Mouse (Mus musculus): ENCODE data around the gene Epb41l4b. TPM values are rescaled to one million over a fixed set of nuclear protein-coding genes. Genes with fewer than 3 reads are reported as not detected.
A peak's percentile ranks its signal among the peaks of the same experiment; 100 is the strongest.

Epb41l4b gene
- total and polyA plus RNA-seq, 2 experiments from 2014 or later, result 4.2 to 14.7 TPM

- no peak for TF ChIP-seq CTCF (IDR thresholded peaks at IDR 0.05; ENCODE audit: low read depth)
Measured at GRCm38 (mm10) chr4:57011454-57012046, 131.7 kb downstream of the Epb41l4b start.

GRCm38 (mm10) chr4:57010919-57011318, 132.3 kb downstream of the Epb41l4b start:
- Histone ChIP-seq H3K36me3 (ENCODE audit: insufficient read depth, low read length) (no peaks in the 10 kb centered on the region), H3K4me1 (ENCODE audit: insufficient read depth, low read length) (no peaks in the 10 kb centered on the region), H3K27ac (no peak overlapping the region), H3K4me2 (ENCODE audit: low read depth, low read length) (no peak overlapping the region), H3K9me3 (ENCODE audit: low read length) (no peaks in the 10 kb centered on the region), H3K4me3 (ENCODE audit: low read length) (no peak overlapping the region), H3K9ac (replicated peaks; ENCODE audit: low read length) (no peak overlapping the region), H3K27me3 (ENCODE audit: insufficient read depth, low read length) (no peaks in the 10 kb centered on the region)
- TF ChIP-seq CTCF (IDR thresholded peaks at IDR 0.05; ENCODE audit: low read depth), result no peak
- 20% methylated on average over 6 of the region's 6 CpGs for WGBS
- DNase-seq (ENCODE audit: low spot score) (no peak), ATAC-seq (no peak)

More at GRCm38 (mm10) chr4:57011454-57012046, 131.7 kb downstream of the Epb41l4b start:
- 70% methylated on average over 8 of the region's 8 CpGs for WGBS
- Histone ChIP-seq H3K27me3 (ENCODE audit: insufficient read depth, low read length) (no peaks in the 10 kb centered on the region), H3K36me3 (ENCODE audit: insufficient read depth, low read length) (no peaks in the 10 kb centered on the region), H3K9ac (replicated peaks; ENCODE audit: low read length) (no peak overlapping the region), H3K4me3 (ENCODE audit: low read length) (no peak overlapping the region), H3K4me2 (ENCODE audit: low read depth, low read length) (no peak overlapping the region), H3K4me1 (ENCODE audit: insufficient read depth, low read length) (no peaks in the 10 kb centered on the region), H3K27ac (no peak overlapping the region), H3K9me3 (ENCODE audit: low read length) (no peaks in the 10 kb centered on the region)
- no peak for DNase-seq (ENCODE audit: low spot score)
- no peak for ATAC-seq

GRCm38 (mm10) chr4:57010425-57010824, 132.8 kb downstream of the Epb41l4b start:
- WGBS, result 46% methylated on average over 5 of the region's 5 CpGs
- H3K27ac ChIP-seq, result no peak overlapping the region
- H3K27me3 ChIP-seq (ENCODE audit: insufficient read depth, low read length), result no peaks in the 10 kb centered on the region
- H3K9ac ChIP-seq (replicated peaks; ENCODE audit: low read length), result no peak overlapping the region
- DNase-seq (ENCODE audit: low spot score) (no peak), ATAC-seq (peak; percentile 33; the same call in 1 of the 2 replicates)
- H3K36me3 ChIP-seq (ENCODE audit: insufficient read depth, low read length), result no peaks in the 10 kb centered on the region
- TF ChIP-seq CTCF (IDR thresholded peaks at IDR 0.05; ENCODE audit: low read depth), result no peak
- H3K9me3 ChIP-seq (ENCODE audit: low read length), result no peaks in the 10 kb centered on the region
- H3K4me2 ChIP-seq (ENCODE audit: low read depth, low read length), result no peak overlapping the region
- no peak overlapping the region for H3K4me3 ChIP-seq (ENCODE audit: low read length)
- H3K4me1 ChIP-seq (ENCODE audit: insufficient read depth, low read length), result no peaks in the 10 kb centered on the region

- Histone ChIP-seq H3K9me3 (ENCODE audit: low read length) (no peaks in the 10 kb centered on the region), H3K4me1 (ENCODE audit: insufficient read depth, low read length) (no peaks in the 10 kb centered on the region; the same call in 1 of the 2 replicates), H3K27ac (no peak overlapping the region), H3K4me2 (ENCODE audit: low read depth, low read length) (no peak overlapping the region), H3K4me3 (ENCODE audit: low read length) (no peak overlapping the region), H3K9ac (replicated peaks; ENCODE audit: low read length) (no peak overlapping the region), H3K27me3 (ENCODE audit: insufficient read depth, low read length) (no peaks in the 10 kb centered on the region), H3K36me3 (ENCODE audit: insufficient read depth, low read length) (0 out of 2 replicates have a peak, but pooled peaks cover 4% of the 10 kb centered on the region)
- ATAC-seq (no peak), DNase-seq (ENCODE audit: low spot score) (no peak)
- WGBS, result 83% methylated on average over 9 of the region's 9 CpGs
- no peak for TF ChIP-seq CTCF (IDR thresholded peaks at IDR 0.05; ENCODE audit: low read depth)
Measured at GRCm38 (mm10) chr4:57007717-57008116, 135.5 kb downstream of the Epb41l4b start.

- H3K4me2 ChIP-seq (ENCODE audit: low read depth, low read length), result no peak overlapping the region
- H3K4me1 ChIP-seq (ENCODE audit: insufficient read depth, low read length), result no peaks in the 10 kb centered on the region; the same call in 1 of the 2 replicates
- no peak for TF ChIP-seq CTCF (IDR thresholded peaks at IDR 0.05; ENCODE audit: low read depth)
- H3K4me3 ChIP-seq (ENCODE audit: low read length), result no peak overlapping the region
- WGBS, result 31% methylated on average over 8 of the region's 8 CpGs
- H3K27me3 ChIP-seq (ENCODE audit: insufficient read depth, low read length), result no peaks in the 10 kb centered on the region
- ATAC-seq (peak; percentile 90), DNase-seq (ENCODE audit: low spot score) (peak; percentile 89)
- H3K27ac ChIP-seq, result peak overlapping the region; percentile 42; the same call in 1 of the 2 replicates
- no peaks in the 10 kb centered on the region for H3K9me3 ChIP-seq (ENCODE audit: low read length)
- no peak overlapping the region for H3K9ac ChIP-seq (replicated peaks; ENCODE audit: low read length)
- 0 out of 2 replicates have a peak, but pooled peaks cover 4% of the 10 kb centered on the region for H3K36me3 ChIP-seq (ENCODE audit: insufficient read depth, low read length)
Measured at GRCm38 (mm10) chr4:57005011-57005410, 138.2 kb downstream of the Epb41l4b start.

GRCm38 (mm10) chr4:57003886-57004285, 139.4 kb downstream of the Epb41l4b start:
- 71% methylated on average over 8 of the region's 8 CpGs for WGBS
- H3K27ac ChIP-seq, result no peak overlapping the region
- ATAC-seq (no peak), DNase-seq (ENCODE audit: low spot score) (no peak)
- no peak overlapping the region for H3K4me3 ChIP-seq (ENCODE audit: low read length)
- no peak overlapping the region for H3K9ac ChIP-seq (replicated peaks; ENCODE audit: low read length)
- no peak for TF ChIP-seq CTCF (IDR thresholded peaks at IDR 0.05; ENCODE audit: low read depth)
- 0 out of 2 replicates have a peak, but pooled peaks cover 4% of the 10 kb centered on the region for H3K36me3 ChIP-seq (ENCODE audit: insufficient read depth, low read length)
- H3K4me2 ChIP-seq (ENCODE audit: low read depth, low read length), result no peak overlapping the region
- H3K9me3 ChIP-seq (ENCODE audit: low read length), result no peaks in the 10 kb centered on the region
- no peaks in the 10 kb centered on the region; the same call in 1 of the 2 replicates for H3K4me1 ChIP-seq (ENCODE audit: insufficient read depth, low read length)
- H3K27me3 ChIP-seq (ENCODE audit: insufficient read depth, low read length), result no peaks in the 10 kb centered on the region

- H3K27ac ChIP-seq, result no peak overlapping the region
- 60% methylated on average over 3 of the region's 3 CpGs for WGBS
- H3K9me3 ChIP-seq (ENCODE audit: low read length), result no peaks in the 10 kb centered on the region
- ATAC-seq, result 0 out of 2 replicates have a peak, but pooled peaks have one; percentile 21
- no peak for TF ChIP-seq CTCF (IDR thresholded peaks at IDR 0.05; ENCODE audit: low read depth)
- H3K4me1 ChIP-seq (ENCODE audit: insufficient read depth, low read length), result no peaks in the 10 kb centered on the region; the same call in 1 of the 2 replicates
- no peak overlapping the region for H3K9ac ChIP-seq (replicated peaks; ENCODE audit: low read length)
- no peak for DNase-seq (ENCODE audit: low spot score)
- H3K27me3 ChIP-seq (ENCODE audit: insufficient read depth, low read length), result no peaks in the 10 kb centered on the region
- H3K36me3 ChIP-seq (ENCODE audit: insufficient read depth, low read length), result 0 out of 2 replicates have a peak, but pooled peaks cover 4% of the 10 kb centered on the region
- no peak overlapping the region for H3K4me2 ChIP-seq (ENCODE audit: low read depth, low read length)
- H3K4me3 ChIP-seq (ENCODE audit: low read length), result no peak overlapping the region
Measured at GRCm38 (mm10) chr4:57002751-57003150, 140.5 kb downstream of the Epb41l4b start.
